Mouse (Mus musculus): Measurements from ENCODE around the gene Golga5.

Gene Golga5

GRCm38 (mm10) chr12:102491911-102492310 lies 23.0 kb downstream of the Golga5 start:
- ChIA-PET POLR2A (no interaction called here), CTCF (no interaction called here)

GRCm38 (mm10) chr12:102495754-102496153 lies 26.8 kb downstream of the Golga5 start:
- CTCF ChIA-PET: interaction anchor here in 2 of 4 experiments (0.6 to 0.7 kb wide), 3 partner anchors 117 to 646 kb away, joined by 3 to 4 read pairs (median 3); no protein-coding TSS in a partner anchor
- POLR2A ChIA-PET: interaction anchor here in 3 of 4 experiments (0.6 to 0.7 kb wide), 3 partner anchors 27 to 491 kb away, joined by 3 to 5 read pairs (median 4); partner anchors contain the start of gene Golga5 (in 1 of the 3)

- ChIA-PET CTCF (no interaction called here), POLR2A (interaction anchor here in 1 of 4 experiments (0.6 to 1.5 kb wide), 2 partner anchors 97 to 246 kb away, joined by 3 to 6 read pairs; partner anchors contain the start of genes Moap1 and Tmem251)
Measured at GRCm38 (mm10) chr12:102497905-102498304, 29.0 kb downstream of the Golga5 start.

GRCm38 (mm10) chr12:102498726-102499125 lies 29.8 kb downstream of the Golga5 start:
- CTCF ChIA-PET: interaction anchor here in 2 of 4 experiments (1.2 to 1.8 kb wide), 7 partner anchors 16 to 281 kb away, joined by 3 to 22 read pairs (median 4); no protein-coding TSS in a partner anchor
- POLR2A ChIA-PET: interaction anchor here in 3 of 4 experiments (0.6 to 1.6 kb wide), 4 partner anchors 8 to 245 kb away, joined by 3 to 6 read pairs (median 4); partner anchors contain the start of genes Moap1 (in 1 of the 3) and Tmem251 (in 1 of the 3)

- CTCF ChIA-PET: interaction anchor here (0.5 to 1.8 kb wide), 58 partner anchors 8 to 280 kb away, joined by 3 to 22 read pairs (median 4); partner anchors contain the start of genes Moap1 (in 2 of the 4), Tmem251 (in 2 of the 4), Chga (in 1 of the 4) and Golga5 (in 1 of the 4)
- POLR2A ChIA-PET: interaction anchor here (1.0 to 1.8 kb wide), 12 partner anchors 8 to 258 kb away, joined by 3 to 6 read pairs (median 4); partner anchors contain the start of genes Gm28051 (in 1 of the 4), Golga5 (in 1 of the 4), Gon7 (in 1 of the 4) and Moap1 (in 1 of the 4)
Measured at GRCm38 (mm10) chr12:102499210-102499609, 30.3 kb downstream of the Golga5 start.

GRCm38 (mm10) chr12:102499723-102500122 lies 30.8 kb downstream of the Golga5 start:
- ChIA-PET POLR2A (interaction anchor here (0.6 to 1.8 kb wide), 15 partner anchors 9 to 362 kb away, joined by 3 to 14 read pairs (median 4); partner anchors contain the start of genes Gm28051 (in 1 of the 4), Golga5 (in 1 of the 4), Gon7 (in 1 of the 4) and Moap1 (in 1 of the 4)), CTCF (interaction anchor here (0.5 to 1.8 kb wide), 63 partner anchors 9 to 280 kb away, joined by 3 to 22 read pairs (median 4); partner anchors contain the start of genes Golga5 (in 2 of the 4), Moap1 (in 2 of the 4), Tmem251 (in 2 of the 4) and Chga (in 1 of the 4))

- ChIA-PET POLR2A (interaction anchor here in 3 of 4 experiments (0.6 to 1.8 kb wide), 8 partner anchors 9 to 887 kb away, joined by 3 to 6 read pairs (median 4); no protein-coding TSS in a partner anchor), CTCF (interaction anchor here in 3 of 4 experiments (0.6 to 1.7 kb wide), 8 partner anchors 10 to 229 kb away, joined by 3 to 7 read pairs (median 5); no protein-coding TSS in a partner anchor)
Measured at GRCm38 (mm10) chr12:102501038-102501437, 32.1 kb downstream of the Golga5 start.

GRCm38 (mm10) chr12:102501848-102502595 lies 33.1 kb downstream of the Golga5 start:
- POLR2A ChIA-PET: interaction anchor here in 3 of 4 experiments (0.6 to 1.1 kb wide), 6 partner anchors 72 to 886 kb away, joined by 3 to 6 read pairs (median 4); no protein-coding TSS in a partner anchor
- CTCF ChIA-PET: interaction anchor here in 3 of 4 experiments (0.6 to 1.7 kb wide), 7 partner anchors 53 to 228 kb away, joined by 3 to 7 read pairs (median 4); no protein-coding TSS in a partner anchor

GRCm38 (mm10) chr12:102505131-102505713 lies 36.3 kb downstream of the Golga5 start:
- ChIA-PET CTCF (interaction anchor here in 2 of 4 experiments (0.6 to 1.1 kb wide), 4 partner anchors 57 to 219 kb away, joined by 3 to 4 read pairs (median 4); no protein-coding TSS in a partner anchor), POLR2A (interaction anchor here in 1 of 4 experiments (0.6 to 2.3 kb wide), 4 partner anchors 11 to 239 kb away, joined by 3 to 4 read pairs (median 4); partner anchors contain the start of genes Golga5 and Tmem251)

GRCm38 (mm10) chr12:102505949-102506348 lies 37.0 kb downstream of the Golga5 start:
- ChIA-PET POLR2A (interaction anchor here in 1 of 4 experiments (0.6 to 2.3 kb wide), 4 partner anchors 10 to 208 kb away, joined by 3 to 6 read pairs (median 4); no protein-coding TSS in a partner anchor), CTCF (interaction anchor here in 1 of 4 experiments (0.6 kb wide), 1 partner anchor 1665 kb away, joined by 3 read pairs; no protein-coding TSS in a partner anchor)

GRCm38 (mm10) chr12:102511363-102511762 lies 42.4 kb downstream of the Golga5 start:
- CTCF ChIA-PET: interaction anchor here in 3 of 4 experiments (0.6 to 2.6 kb wide), 5 partner anchors 12 to 814 kb away, joined by 3 to 13 read pairs (median 3); no protein-coding TSS in a partner anchor
- POLR2A ChIA-PET: interaction anchor here in 3 of 4 experiments (1.0 to 1.2 kb wide), 4 partner anchors 71 to 232 kb away, joined by 3 to 7 read pairs (median 4); partner anchors contain the start of genes Moap1 (in 1 of the 3) and Tmem251 (in 1 of the 3)

GRCm38 (mm10) chr12:102514151-102514550 lies 45.2 kb downstream of the Golga5 start:
- POLR2A ChIA-PET: interaction anchor here in 2 of 4 experiments (0.9 to 1.5 kb wide), 2 partner anchors 14 to 200 kb away, joined by 3 to 4 read pairs; no protein-coding TSS in a partner anchor

GRCm38 (mm10) chr12:102514751-102515150 lies 45.8 kb downstream of the Golga5 start:
- CTCF ChIA-PET: interaction anchor here in 1 of 4 experiments (0.6 kb wide), 2 partner anchors 128 to 188 kb away, joined by 3 read pairs; no protein-coding TSS in a partner anchor
- POLR2A ChIA-PET: interaction anchor here in 2 of 4 experiments (0.9 to 1.5 kb wide), 2 partner anchors 15 to 199 kb away, joined by 3 to 4 read pairs; no protein-coding TSS in a partner anchor

More at GRCm38 (mm10) chr12:102514151-102514550, 45.2 kb downstream of the Golga5 start:
- CTCF ChIA-PET: interaction anchor here in 1 of 4 experiments (0.6 kb wide), 1 partner anchor 127 kb away, joined by 3 read pairs; no protein-coding TSS in a partner anchor

- POLR2A ChIA-PET: interaction anchor here in 1 of 4 experiments (1.3 kb wide), 1 partner anchor 11 kb away, joined by 4 read pairs; no protein-coding TSS in a partner anchor
Measured at GRCm38 (mm10) chr12:102516151-102516550, 47.2 kb downstream of the Golga5 start.

GRCm38 (mm10) chr12:102517647-102518046 lies 48.7 kb downstream of the Golga5 start:
- CTCF ChIA-PET: no interaction called here

More at GRCm38 (mm10) chr12:102516151-102516550, 47.2 kb downstream of the Golga5 start:
- CTCF ChIA-PET: interaction anchor here in 2 of 4 experiments (0.8 to 1.3 kb wide), 3 partner anchors 9 to 184 kb away, joined by 3 to 5 read pairs (median 5); no protein-coding TSS in a partner anchor

GRCm38 (mm10) chr12:102519929-102520720 lies 51.2 kb downstream of the Golga5 start:
- ChIA-PET POLR2A (no interaction called here), CTCF (interaction anchor here in 2 of 4 experiments (0.6 to 1.1 kb wide), 3 partner anchors 11 to 304 kb away, joined by 4 to 5 read pairs (median 4); no protein-coding TSS in a partner anchor)

More at GRCm38 (mm10) chr12:102517647-102518046, 48.7 kb downstream of the Golga5 start:
- POLR2A ChIA-PET: interaction anchor here in 1 of 4 experiments (0.7 to 0.8 kb wide), 3 partner anchors 49 to 184 kb away, joined by 3 to 6 read pairs (median 3); partner anchors contain the start of gene Golga5

All from embryonic stem cell, embryonic (primary cell).